Mouse (Mus musculus) gastrocnemius, postnatal 4 days (tissue): Measurements from ENCODE around the gene Tacc3. TPM values are rescaled to one million over a fixed set of nuclear protein-coding genes. Genes with fewer than 3 reads are reported as not detected.

ENCODE experiments used
- DNase-seq, 2 experiments: peaks; one replicate each; pipeline ENCODE4 v3.0.0; 2021 to 2022; ENCODE audit warnings: low spot score in 2 of 2, mixed read lengths in 2 of 2
- total RNA-seq, 2 experiments: library from RNA; stranded (reverse); gene quantifications; 2 replicates each; pipeline ENCODE4 v1.2.3; 2021

Tacc3 gene
- total RNA-seq, 2 experiments from 2014 or later, result 31.2 to 33.7 TPM

DNA sequence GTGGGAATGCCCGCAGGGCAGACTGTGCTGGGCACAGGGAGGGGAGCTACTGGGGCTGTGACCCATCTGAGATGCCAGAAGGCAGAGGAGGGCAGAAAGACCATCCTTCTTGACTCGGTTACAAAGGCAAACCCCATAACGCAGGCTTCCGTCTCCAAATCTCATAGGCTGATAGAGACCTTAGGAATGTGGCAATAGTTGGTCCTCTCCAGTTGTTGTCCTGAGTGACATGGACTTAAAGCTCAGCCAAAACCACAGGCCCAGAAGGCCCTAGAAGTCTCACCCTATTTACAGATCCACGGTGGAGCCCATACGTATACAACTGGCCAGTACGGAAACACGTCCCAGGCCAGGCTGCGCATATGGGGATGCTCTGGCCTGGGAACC, 36.5 kb downstream of the Tacc3 start:
- DNase-seq, result no peak

DNA sequence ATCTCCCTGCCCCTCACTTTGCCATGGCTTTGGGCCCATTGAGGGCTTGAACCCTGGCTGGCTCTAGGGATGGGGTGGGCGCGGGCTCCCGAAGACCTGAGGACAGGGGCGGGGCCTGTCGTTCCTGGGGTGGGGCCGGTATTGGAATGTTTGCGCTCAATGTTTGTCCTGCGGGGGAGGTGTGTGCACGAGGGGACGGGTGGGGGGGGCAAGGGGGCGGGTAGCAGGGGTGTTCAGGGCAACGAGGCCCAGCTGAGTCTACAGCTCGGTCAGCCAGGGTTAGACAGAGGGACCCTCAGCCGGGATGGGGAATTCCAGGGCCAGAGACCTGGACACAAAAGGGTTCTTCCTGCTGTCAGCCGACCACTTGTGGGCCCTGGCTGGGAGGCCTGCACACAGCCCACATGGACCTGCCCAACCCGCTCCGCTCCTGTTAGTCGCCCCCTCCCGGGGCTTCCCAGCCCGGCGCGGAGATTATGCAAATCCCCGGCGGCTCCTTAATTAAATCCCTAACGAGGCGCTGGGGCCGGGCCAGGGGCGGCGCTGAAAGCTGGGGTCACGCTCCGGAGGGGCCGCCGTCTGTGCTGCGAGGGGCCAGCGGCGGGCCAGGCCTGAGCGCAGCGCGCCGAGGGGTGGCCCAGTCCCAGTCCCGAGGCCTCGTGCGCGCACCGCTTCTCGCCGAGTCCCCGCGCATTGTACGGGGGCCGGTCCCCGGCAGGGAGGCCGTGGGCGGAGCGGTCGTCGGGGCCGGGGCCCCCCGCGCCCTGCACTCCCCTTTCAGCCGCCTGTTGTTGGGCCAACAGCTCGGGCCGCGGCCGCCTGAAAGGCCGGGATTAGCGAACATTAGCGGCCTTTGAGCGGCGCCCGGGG, 37.2 kb downstream of the Tacc3 start:
- peak in 1 of 2 experiments; percentile 47 for DNase-seq

GRCm38 (mm10) chr5:33695718-33696121, 37.8 kb downstream of the Tacc3 start:
- peak in 1 of 2 experiments; percentile 37 for DNase-seq

DNA sequence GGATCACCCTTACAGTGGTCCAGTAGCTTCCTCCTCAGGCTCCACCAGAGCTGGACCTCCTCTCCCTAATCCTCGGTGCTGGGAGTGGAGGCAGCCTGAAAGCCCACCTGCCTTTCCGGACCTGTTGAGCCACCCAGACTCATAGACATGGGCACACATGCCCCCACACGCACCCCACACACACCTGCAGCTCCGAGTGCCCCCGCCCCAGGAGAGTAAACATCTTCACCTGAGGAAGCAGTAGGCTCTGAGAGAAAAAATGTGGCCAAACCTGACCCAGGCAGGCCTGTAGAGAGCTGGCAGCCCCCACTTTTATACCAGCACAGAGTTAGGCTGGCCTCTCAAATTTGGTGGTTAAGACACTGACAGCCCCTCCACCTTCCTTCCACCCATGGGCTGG, 38.5 kb downstream of the Tacc3 start:
- DNase-seq, result no peak

DNA sequence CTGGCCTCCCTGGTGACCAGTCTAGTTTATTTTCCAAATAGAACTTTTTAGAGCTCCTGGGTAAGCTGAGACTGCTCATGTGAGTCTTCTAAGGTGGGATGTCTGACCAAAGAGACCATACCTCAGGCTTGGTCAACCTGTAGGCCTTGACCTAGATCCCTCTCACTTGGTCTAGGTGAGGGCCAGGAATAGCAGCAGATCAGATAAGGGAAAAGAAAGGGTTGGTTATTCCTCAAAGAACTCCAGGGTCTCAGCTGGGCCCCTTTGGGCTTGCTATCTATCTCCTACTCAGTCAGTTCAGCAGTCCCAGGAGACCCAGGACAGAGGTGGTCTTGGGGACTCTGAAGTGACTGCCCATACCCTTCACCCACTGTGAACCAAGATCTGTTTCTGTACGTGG, 39.6 kb downstream of the Tacc3 start:
- no peak for DNase-seq

DNA sequence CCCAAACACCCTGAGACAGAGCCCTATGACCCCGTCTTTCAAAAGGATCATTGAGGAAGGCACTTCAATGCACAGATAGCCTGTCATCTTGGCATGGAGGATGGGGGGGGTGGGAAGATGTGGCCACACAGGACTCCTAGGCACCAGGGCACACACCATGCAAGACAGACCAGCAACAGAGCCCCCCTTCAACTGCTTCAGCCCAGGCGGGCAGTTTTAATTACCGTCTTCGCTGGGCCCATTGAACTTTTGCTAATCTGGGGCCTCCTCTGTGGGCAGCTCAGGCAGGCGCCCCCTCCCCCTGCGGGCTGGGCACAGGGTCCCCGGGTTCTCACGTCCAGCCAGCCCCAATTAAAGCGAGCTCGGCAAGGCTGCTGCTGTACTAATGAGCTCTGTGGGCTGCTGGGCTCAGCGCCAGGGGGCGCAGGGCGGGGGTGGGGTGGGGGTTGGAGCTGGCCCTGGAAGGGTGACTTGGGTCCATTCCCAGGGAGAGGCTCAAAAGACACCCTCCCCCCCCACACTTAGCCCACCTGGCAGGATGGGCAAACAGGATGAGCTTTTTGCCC, 40.1 kb downstream of the Tacc3 start:
- DNase-seq, result no peak

GRCm38 (mm10) chr5:33698669-33699068, 40.7 kb downstream of the Tacc3 start:
- no peak for DNase-seq

- no peak for DNase-seq
These were observed 42.1 kb downstream of the Tacc3 start for GRCm38 (mm10) chr5:33700010-33700409.

- no peak for DNase-seq
These were observed 43.9 kb downstream of the Tacc3 start for GRCm38 (mm10) chr5:33701832-33702231.

DNA sequence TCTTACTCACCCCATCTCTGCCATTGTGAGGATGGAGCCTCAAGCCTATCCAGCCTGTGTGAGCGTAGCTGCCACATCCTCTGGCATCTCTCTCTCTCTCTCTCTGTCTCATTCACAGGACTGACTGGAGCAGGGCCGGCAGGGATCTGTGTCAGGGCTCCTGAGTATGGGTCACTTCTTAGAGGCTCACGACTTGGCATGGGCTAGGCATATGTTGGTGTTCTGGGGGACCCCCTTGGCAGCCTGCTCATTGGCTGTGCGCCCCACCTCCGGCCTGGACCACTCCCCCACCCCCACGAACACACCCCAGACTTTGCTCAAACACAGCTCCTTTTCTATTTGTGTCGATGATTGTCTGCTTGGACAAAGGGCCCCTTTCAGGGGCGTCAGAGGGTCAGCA, 46.1 kb downstream of the Tacc3 start:
- no peak for DNase-seq

- no peak for DNase-seq
These were observed 47.1 kb downstream of the Tacc3 start for GRCm38 (mm10) chr5:33704945-33705611.

DNA sequence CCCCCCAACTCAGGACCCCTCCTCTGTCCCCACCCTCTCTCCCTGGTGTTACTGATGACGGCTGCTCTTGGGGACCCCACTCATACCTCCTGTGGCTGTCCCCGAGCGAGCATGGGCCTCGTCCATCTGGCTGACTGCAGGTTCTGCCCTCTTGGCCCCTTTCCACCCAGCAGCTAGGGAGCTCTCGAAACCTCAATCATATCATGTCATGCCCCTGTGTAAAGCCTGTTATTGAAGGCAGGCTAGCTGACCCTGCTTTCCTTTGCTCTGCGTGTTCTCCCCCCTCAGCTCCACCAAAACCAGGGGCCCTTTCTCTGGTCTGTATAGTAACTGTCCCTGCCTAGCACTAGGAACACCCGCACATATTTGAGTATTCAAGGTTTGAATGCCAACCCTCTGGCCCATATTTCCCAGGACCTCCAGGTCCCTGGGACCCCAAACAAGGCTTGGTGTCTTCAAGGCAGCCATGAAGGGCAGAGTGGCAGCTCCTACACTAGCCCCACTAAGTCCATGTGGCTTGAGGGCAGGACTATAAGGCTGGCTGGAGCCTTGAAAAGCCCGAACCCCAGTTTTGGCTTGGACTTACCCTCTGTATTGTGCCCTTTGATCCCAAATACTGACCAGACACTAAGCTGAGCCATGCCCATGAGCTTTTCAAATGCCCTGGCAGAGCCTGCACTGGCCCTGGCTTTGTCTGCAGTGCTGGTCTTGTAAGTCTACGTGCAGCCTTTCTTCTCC, 47.9 kb downstream of the Tacc3 start:
- no peak for DNase-seq

DNA sequence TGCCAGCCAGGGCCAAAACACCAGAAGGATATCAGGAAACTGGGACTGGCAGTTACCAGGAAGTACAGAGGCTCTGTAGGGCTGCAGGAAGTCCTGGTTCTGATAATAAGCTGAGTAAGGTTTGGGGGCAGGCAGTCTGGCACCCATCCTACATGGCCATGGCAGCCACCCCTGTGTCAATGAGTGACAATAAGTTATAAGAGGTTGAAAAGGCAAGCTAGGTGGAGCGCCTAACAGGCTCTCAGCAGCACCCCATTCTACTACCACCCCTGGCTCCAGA, 48.4 kb downstream of the Tacc3 start:
- DNase-seq, result no peak

- DNase-seq, result no peak
These were observed 49.2 kb downstream of the Tacc3 start for GRCm38 (mm10) chr5:33707163-33707562.

- no peak for DNase-seq
These were observed 51.1 kb downstream of the Tacc3 start for GRCm38 (mm10) chr5:33709037-33709436.

- DNase-seq, result no peak
These were observed 54.6 kb downstream of the Tacc3 start for GRCm38 (mm10) chr5:33712550-33712949.

DNA sequence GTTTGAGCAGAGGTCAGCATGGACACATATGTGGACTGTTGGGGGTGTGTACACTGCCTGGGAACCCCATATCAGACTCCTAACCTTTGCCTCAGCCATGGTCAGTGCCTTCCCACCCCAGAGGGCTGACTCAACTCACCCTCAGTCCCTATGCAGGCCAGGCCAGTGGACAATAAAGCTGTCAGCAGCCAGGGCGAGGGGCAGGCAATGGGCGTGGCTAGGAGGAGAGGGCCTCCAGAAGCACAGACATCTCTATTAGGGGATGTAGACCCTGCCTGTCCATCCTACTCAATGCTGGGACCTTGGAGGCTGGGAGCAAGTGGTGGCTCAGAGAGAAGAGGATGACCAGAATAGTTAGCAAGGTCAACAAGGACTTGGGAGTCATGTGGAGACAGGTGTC, 57.3 kb downstream of the Tacc3 start:
- no peak for DNase-seq

DNA sequence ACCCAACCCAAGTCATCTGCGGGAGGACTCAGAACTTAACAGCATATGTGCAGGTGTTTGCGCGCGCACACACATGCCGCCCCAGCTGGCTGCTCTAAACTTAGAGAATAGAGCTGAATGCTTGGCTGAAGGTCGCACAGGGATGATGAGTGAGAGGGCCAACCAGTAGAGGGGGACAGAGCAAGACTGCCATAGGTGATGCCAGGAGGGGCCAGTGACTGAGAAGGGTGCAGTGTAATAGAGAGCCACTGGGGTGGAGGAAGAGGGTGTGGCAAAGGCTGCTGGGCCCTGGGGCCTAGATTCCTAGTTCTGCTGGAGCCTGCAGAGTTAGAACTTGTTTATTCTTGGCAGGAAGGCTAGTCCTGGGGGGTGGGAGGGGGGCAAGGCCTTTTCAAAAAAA, 58.5 kb downstream of the Tacc3 start:
- no peak for DNase-seq

DNA sequence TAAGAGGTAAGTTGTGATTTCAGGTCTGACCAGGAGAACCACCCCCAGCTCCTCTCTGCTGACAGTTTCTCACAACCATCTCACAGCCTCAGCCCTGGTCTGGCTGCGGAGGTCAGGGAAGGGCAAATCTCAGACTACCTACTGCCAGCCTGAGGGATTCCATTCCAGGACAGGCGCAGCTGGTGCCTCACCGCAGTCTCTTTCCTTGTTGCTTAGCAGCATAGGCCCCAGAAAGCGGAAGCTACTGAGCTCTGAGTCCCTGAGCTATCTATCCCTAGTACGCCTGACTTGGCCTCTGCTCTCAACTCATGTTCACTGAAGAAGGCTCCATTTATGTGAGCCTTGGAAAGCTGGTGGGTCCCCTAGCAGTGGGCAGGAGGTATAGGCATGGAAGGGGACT, 60.5 kb downstream of the Tacc3 start:
- no peak for DNase-seq

- no peak for DNase-seq
These were observed 63.0 kb downstream of the Tacc3 start for GRCm38 (mm10) chr5:33720852-33721490.

DNA sequence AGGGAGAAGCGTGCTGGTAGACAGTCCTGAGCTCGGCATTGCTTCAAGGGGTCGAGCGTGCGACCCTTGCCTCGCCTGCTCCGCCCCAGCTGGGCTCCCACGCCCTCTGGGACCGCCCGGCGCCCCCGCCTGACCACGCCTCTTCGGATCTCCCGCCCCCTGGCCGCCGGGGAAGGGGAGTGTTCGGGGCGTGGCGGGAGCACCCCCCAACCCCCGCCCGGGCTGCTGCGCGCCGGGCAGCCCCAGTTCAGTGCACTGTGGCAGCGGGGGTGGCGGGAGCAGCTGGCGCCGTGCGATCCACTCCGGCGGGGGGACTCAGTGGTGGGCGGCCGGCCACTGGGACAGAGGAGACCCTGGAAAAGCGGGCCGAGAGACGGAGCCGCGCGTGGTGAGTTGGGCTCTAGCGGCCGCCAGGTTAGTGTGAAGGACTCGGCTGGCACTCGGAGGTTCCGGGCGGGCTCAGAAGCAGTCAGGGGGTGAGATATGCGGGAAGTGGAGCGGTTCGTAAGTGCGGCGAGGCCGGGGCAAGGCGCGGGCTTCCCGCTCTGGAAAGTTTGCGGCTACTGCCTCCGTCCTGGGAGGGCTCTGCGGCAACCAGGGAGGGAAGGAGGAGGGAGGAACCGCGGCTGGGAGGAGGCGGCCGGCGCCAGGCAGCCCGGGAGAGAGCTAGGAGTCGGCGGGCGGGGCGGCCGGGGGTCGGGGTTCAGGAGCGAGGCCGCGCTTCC, 63.8 kb downstream of the Tacc3 start, which contains the start of gene Fgfr3:
Gene Fgfr3, plus strand, starts transcription at position 134 of the 725 bp plus-strand sequence.
- DNase-seq, result peak in 1 of 2 experiments; percentile 56
